Comparison of ENCODE assay signal across 8 mouse cellular contexts in the genomic region with DNA sequence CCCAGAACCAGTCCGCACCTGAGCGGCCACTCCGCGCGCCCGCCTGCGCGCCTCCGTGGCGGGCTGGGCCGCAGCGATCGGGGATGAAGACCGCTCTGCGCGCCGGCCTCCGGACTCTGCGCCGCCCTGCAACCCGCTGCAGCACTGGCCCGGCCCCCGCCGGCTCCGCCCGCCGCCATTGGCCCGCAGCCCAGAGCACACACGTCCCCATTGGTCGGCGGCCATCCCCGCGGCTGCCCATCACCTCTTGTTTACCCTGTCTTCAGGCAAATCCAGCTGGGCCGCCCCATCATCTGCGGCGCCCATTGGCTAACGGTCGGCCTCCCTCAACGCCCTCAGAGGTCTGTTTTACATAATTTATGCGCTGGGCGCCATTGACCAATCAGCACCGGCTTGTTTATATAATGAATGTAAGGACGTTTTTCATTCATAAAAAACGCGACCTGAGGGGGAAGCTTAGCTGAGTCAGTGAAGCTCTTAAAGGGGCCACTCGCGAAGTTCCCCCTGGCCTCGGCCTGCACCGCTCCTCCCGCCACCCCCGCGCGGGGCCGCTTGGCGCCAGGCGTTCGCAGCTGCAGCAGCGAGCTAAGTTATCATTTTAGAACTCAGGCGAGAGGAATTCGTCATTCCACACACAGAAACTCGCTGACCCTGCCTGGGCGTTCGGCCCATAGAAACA. TPM values are rescaled to one million over a fixed set of nuclear protein-coding genes. Genes with fewer than 3 reads are reported as not detected.
A peak's percentile ranks its signal among the peaks of the same experiment; 100 is the strongest.
DNase-seq lines count a peak whose midpoint lies in the region; ATAC-seq and TF ChIP-seq lines count a peak whose summit lies in the region.

Etv5 (minus strand) TSS at position 221 of the 679 bp plus-strand sequence.

- H3K9ac ChIP-seq in ES-Bruce4 (ENCODE audit: low read depth, poor library complexity, severe bottlenecking): peak within 1 kb of the TSS; percentile 99
- peak within 1 kb of the TSS; percentile 67 for H3K9ac ChIP-seq in forebrain, embryonic 13.5 days
- peak within 1 kb of the TSS; percentile 77 for H3K9ac ChIP-seq in liver, postnatal 0 days (replicated peaks)
- peak within 1 kb of the TSS; percentile 63 for H3K9ac ChIP-seq in neural tube, embryonic 14.5 days (replicated peaks; ENCODE audit: low read depth, low read length)

- H3K36me3 ChIP-seq in ES-Bruce4 (ENCODE audit: control insufficient read depth, insufficient read depth, low read length, poor library complexity, severe bottlenecking): peaks cover 15% of the 10 kb centered on the region
- H3K36me3 ChIP-seq in forebrain, embryonic 13.5 days (ENCODE audit: poor library complexity, severe bottlenecking): no peaks in the 10 kb centered on the region
- H3K36me3 ChIP-seq in liver, postnatal 0 days (replicated peaks; ENCODE audit: insufficient read depth, low read length): no peaks in the 10 kb centered on the region
- H3K36me3 ChIP-seq in neural tube, embryonic 14.5 days (ENCODE audit: control insufficient read depth, insufficient read depth, low read length): no peaks in the 10 kb centered on the region

- H3K4me2 ChIP-seq in forebrain, embryonic 13.5 days: peak within 1 kb of the TSS; percentile 92
- H3K4me2 ChIP-seq in liver, postnatal 0 days (ENCODE audit: low read depth, low read length): peak within 1 kb of the TSS; percentile 99
- H3K4me2 ChIP-seq in neural tube, embryonic 14.5 days (ENCODE audit: low read depth, low read length): peak within 1 kb of the TSS; percentile 100

- peak; percentile 99 for DNase-seq in heart, postnatal 10 days
- DNase-seq in large intestine, adult 2 months (ENCODE audit: low read depth, low spot score): peak; percentile 93
- peak; percentile 96 for DNase-seq in liver, postnatal 0 days
- DNase-seq in testis, postnatal 10 days (ENCODE audit: low spot score): peak; percentile 98

- TF ChIP-seq POLR2A in ES-Bruce4 (IDR thresholded peaks at IDR 0.05; ENCODE audit: insufficient read depth, low read length): peak; percentile 34

- no peak for TF ChIP-seq CTCF in ES-Bruce4 (IDR thresholded peaks at IDR 0.05; ENCODE audit: low read depth, low read length)
- no peak for TF ChIP-seq CTCF in liver, postnatal 0 days (IDR thresholded peaks at IDR 0.05; ENCODE audit: low read depth)

- peak within 1 kb of the TSS; percentile 39 for H3K27ac ChIP-seq in ES-Bruce4 (ENCODE audit: insufficient read depth, low read length)
- H3K27ac ChIP-seq in forebrain, embryonic 13.5 days: no peak within 1 kb of the TSS
- H3K27ac ChIP-seq in liver, postnatal 0 days (ENCODE audit: low read depth): peak within 1 kb of the TSS; percentile 65
- peak within 1 kb of the TSS; percentile 72 for H3K27ac ChIP-seq in neural tube, embryonic 14.5 days (ENCODE audit: low read depth, low read length)

- no peaks in the 10 kb centered on the region for H3K9me3 ChIP-seq in ES-Bruce4 (replicated peaks; ENCODE audit: control insufficient read depth, insufficient read depth, low read length, poor library complexity, severe bottlenecking)
- no peaks in the 10 kb centered on the region for H3K9me3 ChIP-seq in forebrain, embryonic 13.5 days (replicated peaks)
- no peaks in the 10 kb centered on the region for H3K9me3 ChIP-seq in liver, postnatal 0 days (ENCODE audit: low read length)
- no peaks in the 10 kb centered on the region for H3K9me3 ChIP-seq in neural tube, embryonic 14.5 days (ENCODE audit: control insufficient read depth, low read length)

- TF ChIP-seq EP300 in ES-Bruce4 (IDR thresholded peaks at IDR 0.05; ENCODE audit: insufficient read depth, low read depth, low read length): no peak
- peak; percentile 50 for TF ChIP-seq EP300 in liver, postnatal 0 days (IDR thresholded peaks at IDR 0.05; ENCODE audit: low read depth)

- peaks cover 4% of the 10 kb centered on the region for H3K4me1 ChIP-seq in ES-Bruce4 (ENCODE audit: control insufficient read depth, insufficient read depth, low read length)
- peaks cover 24% of the 10 kb centered on the region for H3K4me1 ChIP-seq in forebrain, embryonic 13.5 days
- H3K4me1 ChIP-seq in liver, postnatal 0 days (ENCODE audit: insufficient read depth): peaks cover 26% of the 10 kb centered on the region
- peaks cover 10% of the 10 kb centered on the region for H3K4me1 ChIP-seq in neural tube, embryonic 14.5 days (ENCODE audit: control insufficient read depth, insufficient read depth, low read length)

- ATAC-seq in cerebellum, adult (ENCODE audit: insufficient number of reproducible peaks, low FRiP score, low TSS enrichment): peak; percentile 99
- peak; percentile 98 for ATAC-seq in forebrain, embryonic 13.5 days
- peak; percentile 97 for ATAC-seq in liver, postnatal 0 days
- ATAC-seq in neural tube, embryonic 14.5 days (ENCODE audit: low read depth): peak; percentile 99

- no peaks in the 10 kb centered on the region for H3K27me3 ChIP-seq in ES-Bruce4 (ENCODE audit: control insufficient read depth, insufficient read depth, low read length, poor library complexity, severe bottlenecking)
- peaks cover 61% of the 10 kb centered on the region for H3K27me3 ChIP-seq in forebrain, embryonic 13.5 days
- H3K27me3 ChIP-seq in liver, postnatal 0 days (ENCODE audit: insufficient read depth, low read length): peaks cover 17% of the 10 kb centered on the region; the same call in 1 of the 2 replicates
- peaks cover 27% of the 10 kb centered on the region; the same call in 1 of the 2 replicates for H3K27me3 ChIP-seq in neural tube, embryonic 14.5 days (ENCODE audit: control insufficient read depth, insufficient read depth, low read length)

- intact Hi-C loops in heart, postnatal 10 days (cut with DNase I): loop anchor here (2.0 to 5.0 kb wide), 5 partner anchors 15 to 172 kb away; partner anchors contain the start of gene Tra2b

- peak within 1 kb of the TSS; percentile 84 for H3K4me3 ChIP-seq in ES-Bruce4 (ENCODE audit: low read depth, low read length)
- H3K4me3 ChIP-seq in forebrain, embryonic 13.5 days: peak within 1 kb of the TSS; percentile 59
- H3K4me3 ChIP-seq in liver, postnatal 0 days (ENCODE audit: low read depth, low read length): peak within 1 kb of the TSS; percentile 82
- H3K4me3 ChIP-seq in neural tube, embryonic 14.5 days (ENCODE audit: low read depth, low read length): peak within 1 kb of the TSS; percentile 74

- under 1% methylated on average over 58 of the region's 63 CpGs for WGBS in forebrain, embryonic 13.5 days
- under 1% methylated on average over 63 of the region's 63 CpGs for WGBS in large intestine, adult 2 months
- WGBS in liver, postnatal 0 days (ENCODE audit: insufficient replicate concordance): under 1% methylated on average over 63 of the region's 63 CpGs
- under 1% methylated on average over 63 of the region's 63 CpGs for WGBS in neural tube, embryonic 14.5 days

RNA-seq across cellular contexts. Expression of gene Etv5, which starts in this region (rescaled TPM):
- polyA plus RNA-seq in ES-Bruce4 (2011; ENCODE audit: insufficient read depth, insufficient read length, low read depth, missing spikeins): 130 and 133 TPM in 2 replicates
- polyA plus RNA-seq in forebrain, embryonic 13.5 days (2015; fragmentation: Nextera tagmentation; extraction: Ambion mirVana): 14.5 and 15.0 TPM in 2 replicates
- total RNA-seq in heart, postnatal 10 days (2021): 1 to 10 TPM; 8.7 to 8.8 TPM
- 4.8 and 5.6 TPM in 2 replicates for polyA plus RNA-seq in large intestine, adult 2 months (2012; rRNA removed)
- polyA plus RNA-seq in liver, postnatal 0 days (2015; fragmentation: Nextera tagmentation; extraction: Ambion mirVana): 2.6 and 2.7 TPM in 2 replicates
- 18.3 and 26.1 TPM in 2 replicates for polyA plus RNA-seq in neural tube, embryonic 14.5 days (2014; fragmentation: Nextera tagmentation; extraction: Ambion mirVana)
